Mouse (Mus musculus): Measurements from ENCODE around the gene Slc34a2. TPM values are rescaled to one million over a fixed set of nuclear protein-coding genes. Genes with fewer than 3 reads are reported as not detected.

The Slc34a2 gene
- not detected in 2 replicates for polyA plus RNA-seq (2014; fragmentation: Nextera tagmentation; extraction: Ambion mirVana)

- Histone ChIP-seq H3K4me2 (no peak within 1 kb of the TSS), H3K9ac (ENCODE audit: low read depth, low read length) (no peak within 1 kb of the TSS), H3K27ac (ENCODE audit: low read depth, low read length) (no peak within 1 kb of the TSS), H3K9me3 (replicated peaks; ENCODE audit: control insufficient read depth, low read length) (no peaks in the 10 kb centered on the region), H3K27me3 (ENCODE audit: control insufficient read depth, insufficient read depth, low read length) (no peaks in the 10 kb centered on the region), H3K4me3 (ENCODE audit: low read depth, low read length) (no peak within 1 kb of the TSS), H3K36me3 (ENCODE audit: control insufficient read depth, insufficient read depth, low read length) (no peaks in the 10 kb centered on the region), H3K4me1 (ENCODE audit: control insufficient read depth, insufficient read depth, low read length) (no peaks in the 10 kb centered on the region)
- no peak for ATAC-seq (replicated peaks; ENCODE audit: insufficient number of reproducible peaks, low FRiP score, low TSS enrichment)
- WGBS (ENCODE audit: insufficient replicate concordance): 78% methylated on average over 3 of the region's 3 CpGs
Measured at GRCm38 (mm10) chr5:53037781-53038180, at the start of gene Slc34a2. Gene Slc34a2 (plus strand): TSS chr5:53038081.

- ATAC-seq (replicated peaks; ENCODE audit: insufficient number of reproducible peaks, low FRiP score, low TSS enrichment): no peak
Measured at GRCm38 (mm10) chr5:52990687-52991341, 47.1 kb upstream of the Slc34a2 start.

GRCm38 (mm10) chr5:52992210-52992897 lies 45.5 kb upstream of the Slc34a2 start:
- 0 out of 2 replicates have a peak, but pooled peaks cover 4% of the 10 kb centered on the region for H3K4me1 ChIP-seq (ENCODE audit: control insufficient read depth, insufficient read depth, low read length)
- H3K27ac ChIP-seq (ENCODE audit: low read depth, low read length): no peak overlapping the region
- H3K27me3 ChIP-seq (ENCODE audit: control insufficient read depth, insufficient read depth, low read length): no peaks in the 10 kb centered on the region
- H3K9ac ChIP-seq (ENCODE audit: low read depth, low read length): no peak overlapping the region
- H3K9me3 ChIP-seq (replicated peaks; ENCODE audit: control insufficient read depth, low read length): no peaks in the 10 kb centered on the region
- no peaks in the 10 kb centered on the region for H3K36me3 ChIP-seq (ENCODE audit: control insufficient read depth, insufficient read depth, low read length)
- H3K4me2 ChIP-seq: no peak overlapping the region
- no peak for ATAC-seq (replicated peaks; ENCODE audit: insufficient number of reproducible peaks, low FRiP score, low TSS enrichment)
- no peak overlapping the region for H3K4me3 ChIP-seq (ENCODE audit: low read depth, low read length)
- WGBS (ENCODE audit: insufficient replicate concordance): 78% methylated on average over 11 of the region's 11 CpGs

More at GRCm38 (mm10) chr5:52990687-52991341, 47.1 kb upstream of the Slc34a2 start:
- WGBS (ENCODE audit: insufficient replicate concordance): 37% methylated on average over 8 of the region's 8 CpGs
- Histone ChIP-seq H3K4me2 (no peak overlapping the region; the same call in 1 of the 2 replicates), H3K4me3 (ENCODE audit: low read depth, low read length) (no peak overlapping the region), H3K36me3 (ENCODE audit: control insufficient read depth, insufficient read depth, low read length) (no peaks in the 10 kb centered on the region), H3K27me3 (ENCODE audit: control insufficient read depth, insufficient read depth, low read length) (no peaks in the 10 kb centered on the region), H3K9me3 (replicated peaks; ENCODE audit: control insufficient read depth, low read length) (no peaks in the 10 kb centered on the region), H3K4me1 (ENCODE audit: control insufficient read depth, insufficient read depth, low read length) (no peaks in the 10 kb centered on the region), H3K27ac (ENCODE audit: low read depth, low read length) (no peak overlapping the region), H3K9ac (ENCODE audit: low read depth, low read length) (no peak overlapping the region)

GRCm38 (mm10) chr5:52993490-52994282 lies 44.2 kb upstream of the Slc34a2 start:
- no peaks in the 10 kb centered on the region for H3K9me3 ChIP-seq (replicated peaks; ENCODE audit: control insufficient read depth, low read length)
- H3K4me3 ChIP-seq (ENCODE audit: low read depth, low read length): no peak overlapping the region
- no peak overlapping the region for H3K4me2 ChIP-seq
- H3K4me1 ChIP-seq (ENCODE audit: control insufficient read depth, insufficient read depth, low read length): 0 out of 2 replicates have a peak, but pooled peaks cover 4% of the 10 kb centered on the region
- H3K36me3 ChIP-seq (ENCODE audit: control insufficient read depth, insufficient read depth, low read length): no peaks in the 10 kb centered on the region
- no peak overlapping the region for H3K27ac ChIP-seq (ENCODE audit: low read depth, low read length)
- 75% methylated on average over 12 of the region's 12 CpGs for WGBS (ENCODE audit: insufficient replicate concordance)
- no peak for ATAC-seq (replicated peaks; ENCODE audit: insufficient number of reproducible peaks, low FRiP score, low TSS enrichment)
- H3K9ac ChIP-seq (ENCODE audit: low read depth, low read length): no peak overlapping the region
- H3K27me3 ChIP-seq (ENCODE audit: control insufficient read depth, insufficient read depth, low read length): no peaks in the 10 kb centered on the region

DNA sequence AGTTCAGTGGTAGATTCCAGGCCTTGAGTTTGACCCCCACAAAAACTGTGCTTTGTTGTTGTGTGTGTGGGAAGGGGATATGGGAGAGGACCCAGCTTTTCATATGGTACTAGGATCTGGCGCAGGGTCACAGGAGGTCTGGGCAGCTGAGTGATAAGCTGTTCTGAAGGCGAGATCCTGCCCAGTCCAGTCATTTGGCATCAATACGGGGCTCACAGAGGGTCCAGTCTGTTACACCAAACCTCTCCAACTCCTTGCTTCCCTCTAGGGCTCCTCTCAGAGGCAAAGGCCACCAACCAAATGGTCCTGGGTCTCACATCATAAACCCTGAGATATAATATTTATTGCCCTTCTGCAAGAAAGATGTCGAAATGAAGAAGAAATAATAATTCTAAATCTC lies 42.4 kb upstream of the Slc34a2 start:
- Histone ChIP-seq H3K9me3 (replicated peaks; ENCODE audit: control insufficient read depth, low read length) (no peaks in the 10 kb centered on the region), H3K36me3 (ENCODE audit: control insufficient read depth, insufficient read depth, low read length) (no peaks in the 10 kb centered on the region), H3K27ac (ENCODE audit: low read depth, low read length) (no peak overlapping the region), H3K27me3 (ENCODE audit: control insufficient read depth, insufficient read depth, low read length) (no peaks in the 10 kb centered on the region), H3K4me2 (no peak overlapping the region), H3K4me1 (ENCODE audit: control insufficient read depth, insufficient read depth, low read length) (0 out of 2 replicates have a peak, but pooled peaks cover 4% of the 10 kb centered on the region), H3K9ac (ENCODE audit: low read depth, low read length) (no peak overlapping the region), H3K4me3 (ENCODE audit: low read depth, low read length) (no peak overlapping the region)
- ATAC-seq (replicated peaks; ENCODE audit: insufficient number of reproducible peaks, low FRiP score, low TSS enrichment): no peak
- 85% methylated on average over 4 of the region's 4 CpGs for WGBS (ENCODE audit: insufficient replicate concordance)

- Histone ChIP-seq H3K4me1 (ENCODE audit: control insufficient read depth, insufficient read depth, low read length) (0 out of 2 replicates have a peak, but pooled peaks cover 4% of the 10 kb centered on the region), H3K4me3 (ENCODE audit: low read depth, low read length) (no peak overlapping the region), H3K4me2 (no peak overlapping the region), H3K27me3 (ENCODE audit: control insufficient read depth, insufficient read depth, low read length) (no peaks in the 10 kb centered on the region), H3K9me3 (replicated peaks; ENCODE audit: control insufficient read depth, low read length) (no peaks in the 10 kb centered on the region), H3K9ac (ENCODE audit: low read depth, low read length) (no peak overlapping the region), H3K36me3 (ENCODE audit: control insufficient read depth, insufficient read depth, low read length) (no peaks in the 10 kb centered on the region), H3K27ac (ENCODE audit: low read depth, low read length) (no peak overlapping the region)
- 68% methylated on average over 3 of the region's 3 CpGs for WGBS (ENCODE audit: insufficient replicate concordance)
- no peak for ATAC-seq (replicated peaks; ENCODE audit: insufficient number of reproducible peaks, low FRiP score, low TSS enrichment)
Measured at GRCm38 (mm10) chr5:52996145-52996544, 41.7 kb upstream of the Slc34a2 start.

- Histone ChIP-seq H3K9ac (ENCODE audit: low read depth, low read length) (no peak overlapping the region), H3K27me3 (ENCODE audit: control insufficient read depth, insufficient read depth, low read length) (no peaks in the 10 kb centered on the region), H3K36me3 (ENCODE audit: control insufficient read depth, insufficient read depth, low read length) (no peaks in the 10 kb centered on the region), H3K27ac (ENCODE audit: low read depth, low read length) (no peak overlapping the region), H3K4me3 (ENCODE audit: low read depth, low read length) (no peak overlapping the region), H3K4me1 (ENCODE audit: control insufficient read depth, insufficient read depth, low read length) (0 out of 2 replicates have a peak, but pooled peaks cover 4% of the 10 kb centered on the region), H3K9me3 (replicated peaks; ENCODE audit: control insufficient read depth, low read length) (no peaks in the 10 kb centered on the region), H3K4me2 (no peak overlapping the region)
- 0 out of 2 replicates have a peak, but pooled peaks have one; percentile 43 for ATAC-seq (replicated peaks; ENCODE audit: insufficient number of reproducible peaks, low FRiP score, low TSS enrichment)
- 34% methylated on average over 8 of the region's 8 CpGs for WGBS (ENCODE audit: insufficient replicate concordance)
Measured at GRCm38 (mm10) chr5:52996601-52997000, 41.3 kb upstream of the Slc34a2 start.

GRCm38 (mm10) chr5:52997032-52997431 lies 40.8 kb upstream of the Slc34a2 start:
- Histone ChIP-seq H3K9ac (ENCODE audit: low read depth, low read length) (no peak overlapping the region), H3K4me3 (ENCODE audit: low read depth, low read length) (no peak overlapping the region), H3K27me3 (ENCODE audit: control insufficient read depth, insufficient read depth, low read length) (no peaks in the 10 kb centered on the region), H3K36me3 (ENCODE audit: control insufficient read depth, insufficient read depth, low read length) (no peaks in the 10 kb centered on the region), H3K4me1 (ENCODE audit: control insufficient read depth, insufficient read depth, low read length) (0 out of 2 replicates have a peak, but pooled peaks cover 4% of the 10 kb centered on the region), H3K9me3 (replicated peaks; ENCODE audit: control insufficient read depth, low read length) (no peaks in the 10 kb centered on the region), H3K4me2 (no peak overlapping the region), H3K27ac (ENCODE audit: low read depth, low read length) (no peak overlapping the region)
- ATAC-seq (replicated peaks; ENCODE audit: insufficient number of reproducible peaks, low FRiP score, low TSS enrichment): no peak
- WGBS (ENCODE audit: insufficient replicate concordance): 75% methylated on average over 8 of the region's 11 CpGs

All from heart, embryonic 11.5 days (tissue).